Mouse (Mus musculus) forebrain, embryonic 13.5 days (tissue): Measurements from ENCODE around the gene Cdkal1. TPM values are rescaled to one million over a fixed set of nuclear protein-coding genes. Genes with fewer than 3 reads are reported as not detected.

Source experiments
- ATAC-seq: fragments of 200-750 bp; cut with Nextera tagmentation; 2 replicates; pipeline ENCODE4 v1.8.0; 2017
- H3K27ac ChIP-seq: fragments of 300-500 bp; sonication (generic); 2 replicates; pipeline ENCODE4 v1.5.1; 2015; ENCODE audit warnings: inconsistent platforms, mild to moderate bottlenecking, moderate library complexity
- H3K27me3 ChIP-seq: fragments of 300-500 bp; sonication (generic); 2 replicates; pipeline ENCODE4 v1.6.1; 2015; ENCODE audit warnings: mild to moderate bottlenecking, inconsistent platforms
- H3K36me3 ChIP-seq: fragments of 300-500 bp; sonication (generic); 2 replicates; pipeline ENCODE4 v1.6.1; 2015; ENCODE audit warnings: mild to moderate bottlenecking, inconsistent platforms; ENCODE audit not compliant: poor library complexity, severe bottlenecking
- H3K4me1 ChIP-seq: fragments of 300-500 bp; sonication (generic); 2 replicates; pipeline ENCODE4 v1.6.1; 2015; ENCODE audit warnings: inconsistent platforms
- H3K4me2 ChIP-seq: fragments of 300-500 bp; sonication (generic); 2 replicates; pipeline ENCODE4 v1.6.1; 2015; ENCODE audit warnings: inconsistent platforms, mild to moderate bottlenecking, moderate library complexity
- H3K4me3 ChIP-seq: fragments of 300-500 bp; sonication (generic); 2 replicates; pipeline ENCODE4 v1.5.1; 2015; ENCODE audit warnings: mild to moderate bottlenecking, inconsistent platforms
- H3K9ac ChIP-seq: fragments of 300-500 bp; sonication (generic); 2 replicates; pipeline ENCODE4 v1.6.1; 2015; ENCODE audit warnings: mild to moderate bottlenecking, inconsistent platforms
- H3K9me3 ChIP-seq: fragments of 300-500 bp; sonication (generic); replicated peaks from 2 replicates; pipeline ENCODE4 v1.6.1; 2016; ENCODE audit warnings: inconsistent platforms
- WGBS: fragments of 180-500 bp; shearing (Covaris S2); methylation state at CpG from one replicate; pipeline ENCODE4 v1.1.7; 2015; 5-methylcytosine and 5-hydroxymethylcytosine counted together
- polyA plus RNA-seq: library from polyadenylated mRNA; unstranded; fragments of >200 nt; fragmentation: Nextera tagmentation; extraction: Ambion mirVana; gene quantifications from 2 replicates; pipeline ENCODE4 v1.2.1, GENCODE M21; 2015

Cdkal1 gene
- polyA plus RNA-seq, 1 experiment from 2014 or later = 29.5 TPM

DNA sequence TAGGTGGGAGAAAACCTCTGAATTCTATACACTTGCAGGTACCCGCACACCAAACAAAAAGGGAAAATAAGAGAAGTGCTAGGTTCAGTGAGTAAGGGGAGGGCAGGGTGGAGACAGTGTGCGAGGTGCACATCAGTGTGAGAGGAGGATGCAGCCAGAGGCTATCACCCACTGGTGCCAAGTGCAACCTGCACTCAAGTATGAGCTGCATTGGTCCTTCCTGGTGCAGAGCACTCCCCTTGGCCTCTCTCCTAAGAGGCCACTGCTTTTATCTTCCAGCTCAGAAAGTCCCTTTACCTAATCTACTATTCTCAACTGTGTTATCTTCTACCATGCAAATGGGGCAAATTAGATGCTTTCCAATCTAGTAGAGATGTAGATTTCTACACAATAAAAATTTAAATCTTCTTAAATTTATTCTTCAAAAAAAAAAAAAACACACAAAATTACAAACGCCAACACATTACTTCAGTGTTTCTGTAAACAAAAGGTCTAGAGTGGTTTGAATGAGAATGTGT, 238.8 kb downstream of the Cdkal1 start:
- Histone ChIP-seq H3K36me3 (no peaks in the 10 kb centered on the region), H3K4me1 (peaks cover 28% of the 10 kb centered on the region), H3K4me2 (no peak overlapping the region), H3K9me3 (no peaks in the 10 kb centered on the region), H3K27me3 (no peaks in the 10 kb centered on the region), H3K27ac (no peak overlapping the region), H3K9ac (no peak overlapping the region), H3K4me3 (no peak overlapping the region)
- no peak for ATAC-seq
- 78% methylated on average over 3 of the region's 3 CpGs for whole genome bisulfite sequencing

DNA sequence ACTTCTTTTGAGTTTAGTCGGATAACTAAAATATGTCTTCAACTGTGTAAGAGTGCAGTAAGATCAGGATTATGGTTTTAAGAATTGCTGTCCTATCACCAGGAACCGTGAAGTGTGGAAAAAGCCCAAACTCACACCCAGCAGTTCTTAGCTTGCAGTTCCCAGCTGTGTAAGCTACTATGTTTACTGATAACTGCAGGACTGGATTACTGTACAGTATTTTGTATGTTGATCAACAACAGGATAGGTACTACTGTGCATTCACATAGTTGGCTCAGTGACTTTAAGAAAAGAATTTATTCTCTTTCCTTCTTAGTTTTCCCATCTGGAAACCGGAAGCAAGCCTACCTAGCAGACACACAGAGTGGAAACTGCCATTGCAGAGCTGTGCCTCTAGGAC, 239.5 kb downstream of the Cdkal1 start:
- no peak for ATAC-seq
- Histone ChIP-seq H3K27me3 (no peaks in the 10 kb centered on the region), H3K9me3 (no peaks in the 10 kb centered on the region), H3K27ac (no peak overlapping the region), H3K9ac (no peak overlapping the region), H3K4me1 (peaks cover 35% of the 10 kb centered on the region), H3K4me3 (no peak overlapping the region), H3K4me2 (no peak overlapping the region), H3K36me3 (no peaks in the 10 kb centered on the region)
- WGBS = 93% methylated on average over 3 of the region's 3 CpGs

DNA sequence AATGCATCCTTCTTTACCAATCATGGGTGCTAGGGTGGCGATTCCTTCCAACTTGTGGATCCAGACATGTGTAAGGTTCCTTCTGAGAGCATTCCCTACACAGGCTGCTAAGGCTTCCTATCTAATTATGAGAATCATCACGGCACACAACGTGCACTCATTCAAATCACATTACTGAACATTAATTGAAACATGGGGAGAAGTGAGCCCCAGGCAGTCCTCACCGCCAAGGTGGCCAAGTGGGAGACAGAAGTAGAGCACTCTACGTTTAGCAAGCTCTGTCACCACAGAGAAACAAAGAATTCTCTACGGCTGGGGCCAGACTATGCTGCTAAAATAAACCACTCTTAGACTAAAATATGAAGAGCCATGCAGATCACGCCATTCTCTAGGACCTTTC, 240.4 kb downstream of the Cdkal1 start:
- WGBS = 82% methylated on average over 7 of the region's 7 CpGs

DNA sequence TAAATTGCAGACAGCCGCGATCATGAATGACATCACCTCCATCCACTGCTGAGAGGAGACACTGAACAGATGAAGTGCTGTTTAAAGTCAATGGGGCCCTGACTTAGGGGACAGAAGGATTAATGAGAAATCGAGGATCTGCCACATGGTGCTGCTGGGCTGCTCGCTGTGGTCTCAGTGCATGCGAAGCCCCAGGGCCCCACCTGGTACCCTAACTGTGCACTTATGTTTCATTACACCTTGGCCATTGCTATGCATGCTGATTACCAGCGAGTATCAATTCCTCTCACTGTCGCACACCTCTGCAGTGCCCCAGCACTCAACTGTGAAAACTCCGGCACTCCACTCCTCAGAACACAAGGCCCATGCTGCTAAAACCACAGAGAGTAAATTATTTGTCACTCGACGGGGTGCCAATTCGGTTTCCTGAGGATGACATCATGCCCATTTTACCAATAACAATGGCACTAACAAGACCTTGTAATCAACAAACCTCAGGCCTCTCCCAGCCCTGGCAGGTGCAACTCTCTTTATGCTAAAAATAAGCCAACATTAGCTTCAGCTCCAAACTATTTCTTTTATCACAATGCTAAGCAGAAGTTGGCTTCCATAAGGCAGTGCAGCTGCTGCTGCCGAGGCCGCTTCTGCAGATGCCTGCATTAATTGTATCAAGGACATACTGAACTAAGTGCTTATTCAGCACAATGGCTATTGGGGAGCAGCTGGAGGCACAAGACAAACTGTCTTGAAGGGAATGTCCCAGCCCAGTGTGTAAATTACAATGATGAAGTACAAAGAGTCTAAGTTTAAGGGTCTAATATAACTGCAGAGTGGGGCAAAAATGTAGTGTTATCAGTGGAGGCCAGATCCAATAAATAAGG, 245.2 kb downstream of the Cdkal1 start:
- Histone ChIP-seq H3K4me2 (peak overlapping the region; percentile 31), H3K9me3 (no peaks in the 10 kb centered on the region), H3K9ac (peak overlapping the region; percentile 7; the same call in 1 of the 2 replicates), H3K27ac (peak overlapping the region; percentile 90), H3K4me1 (peaks cover 52% of the 10 kb centered on the region), H3K4me3 (no peak overlapping the region), H3K27me3 (no peaks in the 10 kb centered on the region), H3K36me3 (no peaks in the 10 kb centered on the region)
- ATAC-seq = peak; percentile 92
- 7% methylated on average over 13 of the region's 13 CpGs for WGBS

More for the DNA sequence above, 240.4 kb downstream of the Cdkal1 start:
- Histone ChIP-seq H3K27me3 (no peaks in the 10 kb centered on the region), H3K9me3 (no peaks in the 10 kb centered on the region), H3K4me2 (no peak overlapping the region), H3K27ac (no peak overlapping the region), H3K36me3 (no peaks in the 10 kb centered on the region), H3K9ac (no peak overlapping the region), H3K4me1 (peaks cover 44% of the 10 kb centered on the region), H3K4me3 (no peak overlapping the region)
- no peak for ATAC-seq

DNA sequence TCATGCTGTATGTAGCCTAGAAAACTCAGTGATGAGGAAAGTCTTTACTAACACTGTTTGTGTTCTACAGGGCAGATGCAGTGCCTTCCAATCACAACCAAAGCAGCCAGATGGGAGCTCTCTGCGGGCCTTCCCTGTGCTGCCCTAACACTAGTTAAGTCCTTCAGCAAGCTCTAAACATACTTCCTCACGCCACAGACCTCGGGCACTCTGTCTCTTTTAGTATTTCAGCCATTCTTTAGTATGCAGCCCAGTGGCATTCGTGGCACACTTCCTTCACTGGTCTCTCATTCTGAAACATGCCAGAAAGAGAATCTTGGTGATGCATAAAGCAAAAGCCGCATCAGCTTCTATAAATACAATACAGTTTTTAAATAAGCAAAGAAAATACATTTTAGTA, 246.0 kb downstream of the Cdkal1 start:
- peak; percentile 14; the same call in 1 of the 2 replicates for ATAC-seq
- Histone ChIP-seq H3K4me1 (peaks cover 52% of the 10 kb centered on the region), H3K4me3 (no peak overlapping the region), H3K27ac (peak overlapping the region; percentile 90), H3K9me3 (no peaks in the 10 kb centered on the region), H3K36me3 (no peaks in the 10 kb centered on the region), H3K9ac (no peak overlapping the region), H3K27me3 (no peaks in the 10 kb centered on the region), H3K4me2 (no peak overlapping the region)
- 34% methylated on average over 5 of the region's 5 CpGs for WGBS

DNA sequence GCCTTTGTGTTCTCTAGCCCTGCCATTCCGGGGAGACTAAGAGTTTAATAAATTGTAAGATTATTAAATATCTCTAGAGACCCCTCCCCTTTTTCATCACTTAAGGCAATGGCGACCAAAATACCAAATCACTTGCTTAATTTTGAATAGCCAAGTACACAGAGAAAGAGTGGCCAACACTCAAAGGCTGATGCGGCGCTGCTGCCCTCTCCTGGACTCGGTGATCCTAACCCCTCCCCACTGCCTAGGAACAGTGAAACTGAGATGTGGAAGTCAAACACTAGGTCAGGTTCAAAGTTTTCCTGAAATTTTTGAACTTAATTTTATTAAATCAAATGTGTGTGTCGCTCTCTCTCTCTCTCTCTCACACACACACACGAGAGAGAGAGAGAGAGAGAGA, 251.2 kb downstream of the Cdkal1 start:
- ATAC-seq = peak; percentile 92
- H3K27ac ChIP-seq = no peak overlapping the region
- no peak overlapping the region for H3K4me2 ChIP-seq
- 24% methylated on average over 6 of the region's 7 CpGs for WGBS
- no peaks in the 10 kb centered on the region for H3K9me3 ChIP-seq
- H3K4me3 ChIP-seq = no peak overlapping the region
- no peak overlapping the region for H3K9ac ChIP-seq
- H3K36me3 ChIP-seq = no peaks in the 10 kb centered on the region
- H3K4me1 ChIP-seq = peaks cover 15% of the 10 kb centered on the region
- H3K27me3 ChIP-seq = no peaks in the 10 kb centered on the region

DNA sequence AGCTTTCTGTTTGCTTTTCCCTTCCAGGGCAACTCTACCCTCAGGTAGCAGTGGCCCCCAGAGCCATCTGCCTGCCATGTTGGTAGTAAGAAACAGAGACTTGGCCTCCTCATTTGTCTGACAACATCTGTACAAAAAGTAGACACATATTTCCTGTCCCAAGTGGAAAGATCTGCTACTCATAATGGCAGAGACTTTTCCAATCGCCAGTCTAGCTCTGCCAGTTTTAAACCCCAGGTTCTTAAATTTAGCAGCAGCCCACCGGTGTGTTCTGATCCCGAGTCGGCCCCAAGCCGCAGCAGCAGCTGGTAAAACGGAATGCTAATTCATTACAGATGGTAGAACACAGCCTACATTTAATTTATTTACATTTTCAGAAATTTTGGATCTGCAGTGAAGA, 251.9 kb downstream of the Cdkal1 start:
- no peak overlapping the region for H3K9ac ChIP-seq
- WGBS = 84% methylated on average over 6 of the region's 6 CpGs
- H3K27ac ChIP-seq = peak overlapping the region; percentile 48; the same call in 1 of the 2 replicates
- H3K9me3 ChIP-seq = no peaks in the 10 kb centered on the region
- H3K27me3 ChIP-seq = no peaks in the 10 kb centered on the region
- no peaks in the 10 kb centered on the region for H3K36me3 ChIP-seq
- H3K4me3 ChIP-seq = no peak overlapping the region
- no peak overlapping the region for H3K4me2 ChIP-seq
- no peak for ATAC-seq
- peaks cover 8% of the 10 kb centered on the region for H3K4me1 ChIP-seq

DNA sequence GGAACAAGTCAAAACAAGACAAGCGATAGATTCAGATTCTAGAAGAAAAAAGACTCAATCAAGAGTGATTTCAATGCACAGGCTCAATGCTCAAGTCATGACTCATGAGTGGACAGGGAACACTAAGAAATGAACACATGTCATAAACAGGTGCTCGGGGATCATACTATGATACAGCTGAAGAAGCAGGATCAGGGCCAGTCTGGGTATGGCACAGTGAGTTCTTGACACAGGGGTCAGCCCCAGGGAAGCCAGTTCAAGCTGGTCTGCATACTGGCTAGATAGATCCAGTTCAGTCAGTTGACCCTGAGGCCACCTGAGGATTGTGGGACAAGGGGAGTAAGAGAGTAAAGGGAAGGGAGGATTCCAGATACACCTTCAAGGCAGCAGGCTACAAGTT, 254.4 kb downstream of the Cdkal1 start:
- ATAC-seq = no peak
- H3K36me3 ChIP-seq = no peaks in the 10 kb centered on the region
- 87% methylated on average over 2 of the region's 2 CpGs for WGBS
- H3K4me1 ChIP-seq = peaks cover 9% of the 10 kb centered on the region; the same call in 1 of the 2 replicates
- H3K9ac ChIP-seq = no peak overlapping the region
- no peaks in the 10 kb centered on the region for H3K27me3 ChIP-seq
- H3K27ac ChIP-seq = no peak overlapping the region
- H3K4me3 ChIP-seq = no peak overlapping the region
- no peaks in the 10 kb centered on the region for H3K9me3 ChIP-seq
- H3K4me2 ChIP-seq = no peak overlapping the region

DNA sequence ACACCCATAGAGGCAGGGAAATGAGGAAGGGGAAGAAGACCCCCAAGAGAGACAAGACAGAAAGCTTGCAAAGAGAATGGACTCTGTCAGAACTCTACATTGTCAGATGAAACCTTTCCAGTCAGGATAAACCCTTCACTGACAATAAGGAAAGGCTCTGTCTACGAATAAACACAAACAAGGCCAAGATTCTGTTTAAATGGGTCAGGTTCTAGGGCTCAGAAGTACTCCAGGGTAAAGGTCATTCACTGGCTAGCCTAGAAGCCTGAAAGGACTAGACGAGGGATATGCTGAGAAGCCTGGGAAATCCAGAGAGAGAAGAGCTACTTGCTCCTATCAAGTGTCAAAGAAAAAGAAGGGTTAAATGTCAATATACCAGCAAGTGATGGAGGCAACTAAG, 255.8 kb downstream of the Cdkal1 start:
- Histone ChIP-seq H3K4me3 (no peak overlapping the region), H3K4me2 (no peak overlapping the region), H3K27me3 (no peaks in the 10 kb centered on the region), H3K36me3 (no peaks in the 10 kb centered on the region), H3K9me3 (no peaks in the 10 kb centered on the region), H3K4me1 (peaks cover 9% of the 10 kb centered on the region; the same call in 1 of the 2 replicates), H3K9ac (no peak overlapping the region), H3K27ac (no peak overlapping the region)
- ATAC-seq = no peak
- 70% methylated on average over 2 of the region's 2 CpGs for WGBS

DNA sequence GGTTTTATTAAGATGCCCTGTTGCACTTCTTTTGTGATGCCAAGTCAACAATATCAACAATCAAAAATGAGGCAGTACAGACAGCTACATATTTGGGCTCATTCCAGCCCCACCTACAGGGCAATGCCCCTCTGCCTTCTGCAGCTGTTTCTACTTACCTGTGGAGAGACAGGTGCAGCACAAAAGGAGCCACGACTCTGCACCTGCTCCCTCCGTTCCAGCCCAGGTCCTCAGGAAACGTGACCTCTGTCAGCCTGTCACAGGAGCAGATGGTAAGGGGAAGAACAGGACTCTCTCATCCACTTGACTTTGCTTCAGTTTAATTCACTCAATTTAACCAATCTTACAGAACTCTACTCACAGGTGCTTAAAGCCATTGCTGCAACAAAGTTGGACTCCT, 258.7 kb downstream of the Cdkal1 start:
- 55% methylated on average over 3 of the region's 3 CpGs for WGBS
- Histone ChIP-seq H3K4me3 (no peak overlapping the region), H3K9ac (no peak overlapping the region), H3K27ac (no peak overlapping the region), H3K4me2 (no peak overlapping the region), H3K36me3 (0 out of 2 replicates have a peak, but pooled peaks cover 5% of the 10 kb centered on the region), H3K9me3 (peaks cover 8% of the 10 kb centered on the region), H3K4me1 (0 out of 2 replicates have a peak, but pooled peaks cover 2% of the 10 kb centered on the region), H3K27me3 (no peaks in the 10 kb centered on the region)
- ATAC-seq = no peak

DNA sequence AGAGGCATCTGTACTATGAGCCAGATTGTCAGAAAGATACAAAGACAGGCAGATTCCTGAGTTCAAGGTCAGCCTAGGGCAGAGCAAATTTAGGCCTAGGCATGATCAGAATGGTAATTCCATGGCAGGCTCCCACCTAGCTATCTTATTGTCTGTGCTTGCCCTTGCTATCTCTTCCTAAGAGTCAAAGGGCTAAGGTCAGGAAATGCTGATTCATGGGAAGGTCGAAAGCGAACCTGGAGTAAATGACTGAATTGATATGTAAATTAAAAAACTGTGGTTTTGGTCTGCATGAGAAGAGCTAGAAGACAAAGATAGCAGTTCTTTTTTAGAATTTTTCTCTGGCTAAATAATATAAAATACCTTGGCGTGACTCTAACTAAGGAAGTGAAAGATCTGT, 262.4 kb downstream of the Cdkal1 start:
- no peak overlapping the region for H3K9ac ChIP-seq
- no peak for ATAC-seq
- H3K4me2 ChIP-seq = no peak overlapping the region
- peaks cover 8% of the 10 kb centered on the region for H3K9me3 ChIP-seq
- 0 out of 2 replicates have a peak, but pooled peaks cover 2% of the 10 kb centered on the region for H3K4me1 ChIP-seq
- H3K4me3 ChIP-seq = no peak overlapping the region
- H3K27me3 ChIP-seq = no peaks in the 10 kb centered on the region
- 0 out of 2 replicates have a peak, but pooled peaks cover 5% of the 10 kb centered on the region for H3K36me3 ChIP-seq
- 98% methylated on average over 3 of the region's 3 CpGs for WGBS
- no peak overlapping the region for H3K27ac ChIP-seq

DNA sequence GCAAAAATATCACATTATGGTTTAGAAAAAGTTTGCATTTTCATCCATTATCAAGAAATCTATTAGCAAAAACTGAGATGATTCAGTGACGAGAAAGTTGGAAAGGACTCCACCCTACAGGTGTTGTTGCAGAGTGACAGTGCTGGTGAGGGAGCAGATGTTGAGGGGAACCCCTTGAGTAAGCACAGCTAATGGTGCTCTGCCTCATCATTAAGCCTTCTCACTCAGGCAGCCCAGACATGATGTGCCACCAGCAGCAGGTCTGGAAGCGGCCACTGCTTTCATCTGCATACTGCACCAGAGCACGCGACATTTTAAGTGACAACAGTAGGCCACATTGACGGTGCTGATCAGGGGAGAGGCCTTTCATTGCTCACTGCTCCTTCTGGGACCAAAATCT, 264.8 kb downstream of the Cdkal1 start:
- Histone ChIP-seq H3K4me1 (no peaks in the 10 kb centered on the region), H3K9me3 (peaks cover 8% of the 10 kb centered on the region), H3K9ac (no peak overlapping the region), H3K27ac (peak overlapping the region; percentile 40; the same call in 1 of the 2 replicates), H3K27me3 (no peaks in the 10 kb centered on the region), H3K36me3 (0 out of 2 replicates have a peak, but pooled peaks cover 5% of the 10 kb centered on the region), H3K4me2 (no peak overlapping the region), H3K4me3 (no peak overlapping the region)
- WGBS = 89% methylated on average over 5 of the region's 5 CpGs
- ATAC-seq = no peak
